Mouse (Mus musculus): ENCODE measurements around the gene Rgcc. TPM values are rescaled to one million over a fixed set of nuclear protein-coding genes. Genes with fewer than 3 reads are reported as not detected.
A peak's percentile ranks its signal among the peaks of the same experiment; 100 is the strongest.

Rgcc gene
- total RNA-seq, 2 experiments from 2014 or later, result 78.5 to 80.3 TPM

- DNase-seq, result no peak
- intact Hi-C loops (cut with DNase I), result loop anchor here (5.0 kb wide), 3 partner anchors 73 to 168 kb away; no protein-coding TSS in a partner anchor
Measured at GRCm38 (mm10) chr14:79304873-79305464, 3.5 kb upstream of the Rgcc start.

DNA sequence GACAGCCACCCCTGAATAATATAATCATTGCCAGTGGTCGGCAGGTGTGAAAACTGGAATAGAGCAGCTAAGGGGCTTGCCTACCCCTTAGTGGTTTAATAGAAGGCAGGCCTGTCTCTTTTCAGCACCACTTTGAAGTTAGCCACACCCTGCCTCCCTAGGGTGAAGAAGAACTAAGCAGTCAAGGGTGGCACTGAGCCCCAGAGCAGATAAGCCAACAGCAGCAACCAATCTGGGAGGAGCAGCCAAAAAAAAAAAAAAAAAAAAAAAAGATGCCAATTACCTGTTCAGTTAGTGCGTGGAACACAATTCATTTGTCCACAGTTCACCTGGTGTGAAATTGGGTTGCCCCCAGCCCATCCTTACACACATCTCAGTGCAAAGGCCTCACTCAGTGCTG lies 1.7 kb upstream of the Rgcc start:
- intact Hi-C loops (cut with DNase I), result loop anchor here (5.0 kb wide), 1 partner anchor 121 kb away; no protein-coding TSS in a partner anchor
- DNase-seq, result no peak

GRCm38 (mm10) chr14:79300641-79301350 lies 649 bp downstream of the Rgcc start:
- DNase-seq, result peak; percentile 32 to 44
- intact Hi-C loops (cut with DNase I), result loop anchor here (2.0 to 5.0 kb wide), 2 partner anchors 118 to 176 kb away; no protein-coding TSS in a partner anchor

GRCm38 (mm10) chr14:79299796-79300195 lies 1.6 kb downstream of the Rgcc start:
- intact Hi-C loops (cut with DNase I), result loop anchor here (2.0 to 5.0 kb wide), 2 partner anchors 117 to 175 kb away; no protein-coding TSS in a partner anchor
- no peak for DNase-seq

DNA sequence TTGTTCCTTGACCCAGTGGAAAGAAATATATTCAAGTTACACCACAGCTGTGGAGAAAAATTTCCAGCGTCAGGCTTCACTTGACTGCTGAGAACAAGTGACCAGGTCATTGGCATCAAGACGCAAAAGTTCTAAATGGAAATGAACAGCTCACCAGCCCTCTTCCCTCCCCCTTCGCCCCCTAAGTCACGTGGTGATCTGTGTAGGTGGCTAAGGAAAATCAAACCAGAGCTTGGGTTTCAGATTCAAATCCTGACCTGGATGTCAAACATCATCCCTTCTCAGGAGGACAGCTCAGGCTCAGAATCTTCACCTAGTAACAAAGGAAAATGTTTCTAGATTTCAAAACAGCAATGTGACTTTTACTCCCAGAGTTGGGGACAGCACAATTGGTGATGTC lies 2.2 kb downstream of the Rgcc start:
- intact Hi-C loops (cut with DNase I), result no loop called here
- no peak for DNase-seq

- intact Hi-C loops (cut with DNase I), result no loop called here
- DNase-seq, result no peak
Measured at GRCm38 (mm10) chr14:79298314-79298992, 3.0 kb downstream of the Rgcc start.

- intact Hi-C loops (cut with DNase I), result no loop called here
- no peak for DNase-seq
Measured at GRCm38 (mm10) chr14:79296836-79297235, 4.6 kb downstream of the Rgcc start.

DNA sequence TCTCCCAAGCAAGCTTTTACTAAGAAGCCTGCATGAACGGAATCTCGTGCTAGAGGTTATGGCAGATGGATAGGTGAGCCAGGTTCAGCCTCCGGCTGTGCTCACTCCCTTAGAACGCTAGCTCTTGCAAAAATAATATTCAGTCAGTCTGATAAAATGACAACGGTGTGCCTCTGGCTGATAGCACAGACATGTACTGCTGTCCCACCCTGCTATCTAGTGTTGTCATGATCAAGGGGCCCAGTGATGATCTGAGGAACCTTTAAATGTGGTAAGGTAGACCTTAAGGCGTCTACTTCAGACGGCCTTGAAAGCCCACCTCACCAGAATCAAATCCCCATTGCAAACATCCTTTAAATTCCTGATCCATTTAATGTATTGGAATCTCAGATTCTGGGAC lies 5.2 kb downstream of the Rgcc start:
- no peak for DNase-seq
- intact Hi-C loops (cut with DNase I), result no loop called here

GRCm38 (mm10) chr14:79295579-79295978 lies 5.9 kb downstream of the Rgcc start:
- intact Hi-C loops (cut with DNase I), result no loop called here
- DNase-seq, result no peak

DNA sequence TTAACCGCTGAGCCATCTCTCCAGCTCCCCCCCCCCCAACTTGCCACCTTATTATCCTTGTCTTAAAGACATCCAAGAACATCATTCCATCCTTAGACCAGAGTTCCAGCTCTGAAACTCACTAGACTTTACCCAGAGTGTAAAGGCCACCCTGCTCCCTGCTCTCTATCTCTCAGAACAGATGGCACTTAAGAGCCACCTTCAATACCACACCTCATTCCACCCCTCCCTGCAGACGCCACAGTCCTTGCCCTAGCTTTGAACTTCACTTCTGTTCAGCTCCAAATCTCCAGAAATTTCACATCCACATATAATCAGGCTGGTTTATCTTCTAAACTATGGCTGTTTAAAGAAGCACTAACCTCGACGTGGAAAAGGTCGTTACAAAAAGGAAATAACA lies 6.5 kb downstream of the Rgcc start:
- intact Hi-C loops (cut with DNase I), result no loop called here
- DNase-seq, result no peak

DNA sequence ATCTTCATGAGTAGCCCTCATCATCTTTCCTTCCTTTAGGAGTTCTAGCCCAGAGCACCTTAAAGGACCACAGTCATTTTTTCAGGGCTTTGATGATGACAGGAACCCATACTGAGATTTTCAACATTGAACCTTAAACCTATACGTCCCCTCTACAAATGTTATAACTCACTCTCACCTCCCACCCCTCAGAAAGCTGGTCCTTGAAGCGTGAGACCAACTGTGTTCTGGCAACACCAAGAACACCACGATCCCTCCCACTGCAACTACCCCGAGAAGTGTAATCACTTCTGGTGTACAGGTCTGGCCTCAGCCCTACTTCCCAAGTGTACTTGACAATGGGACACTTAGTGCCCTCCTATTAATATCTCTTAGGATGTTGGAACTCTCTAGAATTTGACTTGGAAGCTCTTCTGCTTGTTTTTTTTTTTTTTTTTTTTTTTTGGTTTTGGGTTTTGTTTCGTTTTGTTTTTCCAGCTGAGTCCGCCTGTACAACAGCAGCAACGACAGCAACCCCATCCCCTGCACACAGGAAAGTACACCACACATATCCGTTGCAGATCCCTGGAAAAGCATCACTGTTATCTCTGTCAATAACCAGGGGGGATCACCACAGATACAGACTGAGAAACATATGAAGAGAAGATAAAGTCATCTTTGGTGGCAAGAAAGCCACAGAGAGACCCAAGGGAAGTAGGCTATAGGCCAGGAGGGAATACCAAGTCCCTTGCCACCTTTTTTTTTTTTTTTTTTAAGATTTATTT lies 7.2 kb downstream of the Rgcc start:
- DNase-seq, result no peak
- intact Hi-C loops (cut with DNase I), result no loop called here

- intact Hi-C loops (cut with DNase I), result no loop called here
- DNase-seq, result peak; percentile 34 to 36
Measured at GRCm38 (mm10) chr14:79293119-79293780, 8.2 kb downstream of the Rgcc start.

DNA sequence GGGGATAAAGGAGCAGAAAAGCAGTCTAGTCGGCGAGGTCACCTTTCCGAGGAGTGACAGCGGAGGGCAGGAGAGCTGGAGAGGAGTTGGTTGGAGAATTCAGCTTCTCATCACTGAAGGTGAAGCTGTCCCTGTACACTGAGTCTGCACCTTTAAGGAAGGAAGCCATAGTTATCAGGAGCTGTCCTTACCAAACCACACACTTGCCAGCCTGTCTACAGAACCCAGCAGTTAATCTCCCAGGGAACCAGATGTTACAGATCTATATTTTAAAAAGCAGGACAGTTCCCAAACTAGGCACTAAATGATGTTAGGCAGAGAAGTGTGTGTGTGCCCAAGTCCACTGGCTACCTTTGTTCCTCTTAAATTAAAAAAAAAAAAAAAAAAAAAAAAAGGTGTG lies 9.8 kb downstream of the Rgcc start:
- DNase-seq, result no peak
- intact Hi-C loops (cut with DNase I), result no loop called here

DNA sequence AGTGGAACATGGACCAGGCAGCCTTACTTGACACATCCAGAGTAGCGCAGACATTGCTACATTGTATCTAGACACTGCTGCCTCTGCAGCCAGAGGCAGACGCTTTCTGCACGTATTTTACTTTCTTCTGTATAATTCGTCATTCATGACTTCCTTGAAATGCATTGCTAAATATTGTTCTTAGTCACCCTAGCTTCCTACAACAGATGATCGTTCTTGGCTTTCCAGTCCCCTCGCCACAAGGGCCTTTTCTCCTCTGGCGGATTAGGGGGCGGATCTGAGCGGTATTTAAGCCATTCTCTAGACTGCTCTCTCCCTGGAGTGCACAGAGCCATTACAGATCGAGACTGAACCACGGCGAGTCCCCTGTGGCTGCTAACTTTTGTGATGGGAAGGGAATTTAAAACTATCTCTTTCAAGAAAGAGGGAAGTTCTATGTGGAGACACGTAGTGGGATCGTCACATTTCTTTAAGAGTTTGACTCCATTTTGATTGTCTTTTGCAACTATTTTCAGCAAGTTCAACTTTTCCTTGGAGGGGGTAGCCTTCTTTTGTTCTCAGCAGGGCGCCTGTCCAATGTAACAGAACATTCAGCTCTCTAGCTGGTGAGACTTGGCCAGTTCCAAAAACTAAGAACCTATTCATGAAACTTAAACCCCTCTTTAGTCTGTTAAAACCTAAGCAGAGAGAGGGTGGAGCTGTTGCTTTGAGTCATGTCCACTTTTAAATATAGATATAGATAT lies 10.6 kb downstream of the Rgcc start:
- intact Hi-C loops (cut with DNase I), result no loop called here

GRCm38 (mm10) chr14:79289909-79290308 lies 11.5 kb downstream of the Rgcc start:
- DNase-seq, result no peak
- intact Hi-C loops (cut with DNase I), result no loop called here

More for the DNA sequence above, 10.6 kb downstream of the Rgcc start:
- no peak for DNase-seq

DNA sequence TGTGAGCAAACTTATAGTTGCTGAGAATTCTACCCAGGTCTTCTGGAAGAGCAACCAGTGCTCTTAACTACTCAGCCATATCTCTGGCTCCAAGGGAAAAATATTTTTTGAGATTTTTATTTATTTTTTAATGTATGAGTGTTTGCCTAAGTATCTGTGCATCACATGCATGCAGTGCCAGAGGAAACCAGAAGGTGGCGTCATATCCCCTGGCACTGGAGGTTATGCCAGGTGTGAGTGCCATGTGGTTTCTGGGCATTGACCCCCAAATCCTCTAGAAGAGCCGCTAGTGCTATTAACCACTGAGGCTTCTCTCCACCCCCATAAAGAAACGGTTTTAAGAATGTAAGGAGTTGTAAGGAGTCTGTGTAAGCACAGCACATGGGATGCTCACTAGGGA lies 13.2 kb downstream of the Rgcc start:
- no peak for DNase-seq
- intact Hi-C loops (cut with DNase I), result no loop called here

DNA sequence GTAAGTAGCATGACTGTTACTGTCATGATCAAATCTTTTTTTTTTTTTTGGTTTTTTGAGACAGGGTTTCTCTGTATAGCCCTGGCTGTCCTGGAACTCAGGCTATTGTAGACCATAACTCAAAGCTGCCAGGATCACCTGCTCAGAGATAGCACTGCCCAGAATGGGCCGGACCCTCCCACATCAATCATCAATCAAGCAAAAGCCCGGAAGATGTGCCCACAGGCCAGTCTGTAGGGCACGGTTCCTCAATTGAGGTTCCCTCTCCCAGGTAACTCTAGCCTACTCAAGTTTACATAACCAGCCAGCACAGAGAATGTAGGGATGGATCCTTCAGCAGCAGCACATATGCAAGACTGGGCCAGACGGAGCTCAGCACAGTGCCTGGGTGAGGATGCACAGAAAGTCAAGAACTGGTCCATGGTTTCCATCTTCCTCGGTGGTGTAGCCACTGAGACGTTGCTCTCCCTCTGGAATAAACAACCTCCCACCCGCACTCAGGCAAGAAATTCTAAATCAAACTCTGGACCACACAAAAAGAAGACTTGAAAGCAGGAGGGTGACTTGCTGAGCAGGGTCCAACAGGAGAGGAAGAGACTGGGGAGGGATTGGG lies 14.1 kb downstream of the Rgcc start:
- intact Hi-C loops (cut with DNase I), result no loop called here
- DNase-seq, result no peak

- intact Hi-C loops (cut with DNase I), result no loop called here
- DNase-seq, result no peak
Measured at GRCm38 (mm10) chr14:79285549-79285948, 15.9 kb downstream of the Rgcc start.

- DNase-seq, result no peak
- intact Hi-C loops (cut with DNase I), result no loop called here
Measured at GRCm38 (mm10) chr14:79284616-79285015, 16.8 kb downstream of the Rgcc start.
